Mouse (Mus musculus) stomach, embryonic 14.5 days (tissue): ENCODE data around the gene Eif4b. TPM values are rescaled to one million over a fixed set of nuclear protein-coding genes. Genes with fewer than 3 reads are reported as not detected.
A peak's percentile ranks its signal among the peaks of the same experiment; 100 is the strongest.

Experiments
- ATAC-seq: fragments of 200-750 bp; cut with Nextera tagmentation; 2 replicates; pipeline ENCODE4 v1.8.0; 2017; ENCODE audit warnings: low read depth, moderate TSS enrichment; ENCODE audit not compliant: insufficient number of reproducible peaks, insufficient read depth, low FRiP score
- H3K27ac ChIP-seq: fragments of 300-500 bp; sonication (generic); 2 replicates; pipeline ENCODE4 v1.5.1; 2014; ENCODE audit warnings: mild to moderate bottlenecking, low read length, moderate library complexity, mixed read lengths
- H3K27me3 ChIP-seq: fragments of 300-500 bp; sonication (generic); 2 replicates; pipeline ENCODE4 v1.6.1; 2014; ENCODE audit warnings: low read length, control low read depth, mixed read lengths; ENCODE audit not compliant: control insufficient read depth, insufficient read depth
- H3K36me3 ChIP-seq: fragments of 300-500 bp; sonication (generic); 2 replicates; pipeline ENCODE4 v1.6.1; 2014; ENCODE audit warnings: mild to moderate bottlenecking, control low read depth, low read length, moderate library complexity, mixed read lengths; ENCODE audit not compliant: control insufficient read depth, insufficient read depth
- H3K4me1 ChIP-seq: fragments of 300-500 bp; sonication (generic); 2 replicates; pipeline ENCODE4 v1.6.1; 2014; ENCODE audit warnings: low read length, control low read depth, mixed read lengths; ENCODE audit not compliant: control insufficient read depth, insufficient read depth
- H3K4me2 ChIP-seq: fragments of 300-500 bp; sonication (generic); replicated peaks from 2 replicates; pipeline ENCODE4 v1.6.1; 2014; ENCODE audit warnings: low read depth, low read length, control low read depth
- H3K4me3 ChIP-seq: fragments of 300-500 bp; sonication (generic); 2 replicates; pipeline ENCODE4 v1.5.1; 2014; ENCODE audit warnings: low read depth, low read length, control low read depth
- H3K9ac ChIP-seq: fragments of 300-500 bp; sonication (generic); replicated peaks from 2 replicates; pipeline ENCODE4 v1.6.1; 2014; ENCODE audit warnings: low read depth, mild to moderate bottlenecking, control low read depth, low read length, moderate library complexity, mixed read lengths
- H3K9me3 ChIP-seq: fragments of 300-500 bp; sonication (generic); 2 replicates; pipeline ENCODE4 v1.6.1; 2016; ENCODE audit warnings: low read depth, low read length, control low read depth; ENCODE audit not compliant: control insufficient read depth
- WGBS: fragments of 180-500 bp; shearing (Covaris S2); extraction: QIAGEN DNeasy Blood & Tissue Kit; methylation state at CpG from one replicate; pipeline ENCODE4 v1.1.7; 2014; 5-methylcytosine and 5-hydroxymethylcytosine counted together
- polyA plus RNA-seq: library from polyadenylated mRNA; unstranded; fragments of >200 nt; fragmentation: Nextera tagmentation; extraction: Ambion mirVana; gene quantifications from 2 replicates; pipeline ENCODE4 v1.2.1, GENCODE M21; 2014

The Eif4b gene
- polyA plus RNA-seq, 1 experiment from 2014 or later: 129 TPM

- no peaks in the 10 kb centered on the region for H3K9me3 ChIP-seq
- peak overlapping the region; percentile 58; the same call in 1 of the 2 replicates for H3K9ac ChIP-seq
- ATAC-seq: peak; percentile 10; the same call in 1 of the 2 replicates
- peak overlapping the region; percentile 99 for H3K27ac ChIP-seq
- H3K4me2 ChIP-seq: peak overlapping the region; percentile 84
- peaks cover 19% of the 10 kb centered on the region; the same call in 1 of the 2 replicates for H3K36me3 ChIP-seq
- H3K4me1 ChIP-seq: peaks cover 75% of the 10 kb centered on the region
- H3K27me3 ChIP-seq: no peaks in the 10 kb centered on the region
- peak overlapping the region; percentile 61 for H3K4me3 ChIP-seq
- 16% methylated on average over 11 of the region's 11 CpGs for WGBS
These were observed 28.3 kb downstream of the Eif4b start for GRCm38 (mm10) chr15:102101672-102102541.

- Histone ChIP-seq H3K36me3 (peaks cover 16% of the 10 kb centered on the region; the same call in 1 of the 2 replicates), H3K9me3 (no peaks in the 10 kb centered on the region), H3K4me3 (peak overlapping the region; percentile 61), H3K4me2 (peak overlapping the region; percentile 84), H3K27ac (peak overlapping the region; percentile 99), H3K27me3 (no peaks in the 10 kb centered on the region), H3K4me1 (peaks cover 78% of the 10 kb centered on the region), H3K9ac (peak overlapping the region; percentile 58; the same call in 1 of the 2 replicates)
- WGBS: 13% methylated on average over 6 of the region's 6 CpGs
- no peak for ATAC-seq
These were observed 29.1 kb downstream of the Eif4b start for GRCm38 (mm10) chr15:102102548-102103121.

GRCm38 (mm10) chr15:102103371-102103946 is 29.9 kb downstream of the Eif4b start:
- peaks cover 74% of the 10 kb centered on the region for H3K4me1 ChIP-seq

GRCm38 (mm10) chr15:102103947-102104555 is 30.5 kb downstream of the Eif4b start:
- Histone ChIP-seq H3K4me2 (peak overlapping the region; percentile 84), H3K36me3 (peaks cover 26% of the 10 kb centered on the region; the same call in 1 of the 2 replicates), H3K27me3 (no peaks in the 10 kb centered on the region), H3K4me1 (peaks cover 70% of the 10 kb centered on the region), H3K9ac (peak overlapping the region; percentile 58; the same call in 1 of the 2 replicates), H3K9me3 (no peaks in the 10 kb centered on the region), H3K27ac (peak overlapping the region; percentile 99), H3K4me3 (peak overlapping the region; percentile 61)
- no peak for ATAC-seq
- 21% methylated on average over 12 of the region's 12 CpGs for WGBS

More at GRCm38 (mm10) chr15:102103371-102103946, 29.9 kb downstream of the Eif4b start:
- peak overlapping the region; percentile 84 for H3K4me2 ChIP-seq
- H3K4me3 ChIP-seq: peak overlapping the region; percentile 61
- H3K9ac ChIP-seq: peak overlapping the region; percentile 58; the same call in 1 of the 2 replicates
- WGBS: 9% methylated on average over 14 of the region's 14 CpGs
- H3K27me3 ChIP-seq: no peaks in the 10 kb centered on the region
- ATAC-seq: no peak
- H3K9me3 ChIP-seq: no peaks in the 10 kb centered on the region
- H3K36me3 ChIP-seq: peaks cover 21% of the 10 kb centered on the region; the same call in 1 of the 2 replicates
- H3K27ac ChIP-seq: peak overlapping the region; percentile 99

- no peak overlapping the region for H3K4me2 ChIP-seq
- H3K4me1 ChIP-seq: peaks cover 60% of the 10 kb centered on the region
- H3K9ac ChIP-seq: no peak overlapping the region
- ATAC-seq: no peak
- H3K27me3 ChIP-seq: no peaks in the 10 kb centered on the region
- no peak overlapping the region for H3K27ac ChIP-seq
- 54% methylated on average over 5 of the region's 5 CpGs for WGBS
- H3K4me3 ChIP-seq: no peak overlapping the region
- no peaks in the 10 kb centered on the region for H3K9me3 ChIP-seq
- H3K36me3 ChIP-seq: peaks cover 35% of the 10 kb centered on the region
These were observed 31.8 kb downstream of the Eif4b start for GRCm38 (mm10) chr15:102105360-102105759.

GRCm38 (mm10) chr15:102105764-102106730 is 32.5 kb downstream of the Eif4b start:
- no peak overlapping the region for H3K9ac ChIP-seq
- ATAC-seq: no peak
- 33% methylated on average over 18 of the region's 18 CpGs for WGBS
- peak overlapping the region; percentile 25; the same call in 1 of the 2 replicates for H3K4me2 ChIP-seq
- H3K4me1 ChIP-seq: peaks cover 60% of the 10 kb centered on the region
- no peak overlapping the region for H3K27ac ChIP-seq
- no peak overlapping the region for H3K4me3 ChIP-seq
- H3K9me3 ChIP-seq: no peaks in the 10 kb centered on the region
- no peaks in the 10 kb centered on the region for H3K27me3 ChIP-seq
- peaks cover 42% of the 10 kb centered on the region for H3K36me3 ChIP-seq

DNA sequence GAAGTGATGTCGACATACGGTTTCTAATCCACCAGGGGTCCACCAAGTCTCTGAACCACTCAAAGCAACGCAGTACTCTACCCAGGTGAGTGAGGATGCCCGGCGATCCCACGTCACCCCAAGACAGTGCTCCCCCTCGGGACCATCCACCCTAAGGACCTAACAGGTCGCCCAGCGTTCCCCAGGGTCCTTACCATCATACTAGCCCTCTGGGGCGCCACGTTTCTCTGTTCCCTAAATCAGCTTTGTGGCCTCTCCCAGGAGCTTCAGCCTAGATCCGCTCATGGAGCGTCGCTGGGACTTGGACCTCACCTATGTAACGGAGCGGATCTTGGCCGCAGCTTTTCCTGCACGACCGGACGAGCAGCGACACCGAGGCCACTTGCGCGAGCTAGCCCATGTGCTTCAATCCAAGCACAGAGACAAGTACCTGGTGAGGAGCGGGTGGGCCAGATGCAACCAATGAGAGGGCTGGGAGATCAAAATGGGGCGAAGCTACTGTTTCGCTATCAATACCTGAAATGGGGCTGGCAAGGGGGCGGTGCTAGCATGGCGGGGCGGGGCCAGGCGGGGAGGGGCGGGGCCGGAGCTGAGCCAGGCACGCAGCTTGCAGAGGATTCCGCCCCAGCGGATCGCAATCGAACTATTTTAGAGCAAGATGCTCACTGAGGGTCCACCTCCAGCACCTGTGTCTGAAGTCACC is 33.3 kb downstream of the Eif4b start:
- H3K9ac ChIP-seq: no peak overlapping the region
- no peak for ATAC-seq
- H3K9me3 ChIP-seq: no peaks in the 10 kb centered on the region
- H3K36me3 ChIP-seq: peaks cover 51% of the 10 kb centered on the region
- H3K4me2 ChIP-seq: peak overlapping the region; percentile 25
- H3K27ac ChIP-seq: no peak overlapping the region
- peaks cover 55% of the 10 kb centered on the region for H3K4me1 ChIP-seq
- H3K4me3 ChIP-seq: 0 out of 2 replicates have a peak overlapping the region, but pooled peaks have one; percentile 1
- H3K27me3 ChIP-seq: no peaks in the 10 kb centered on the region
- 25% methylated on average over 38 of the region's 38 CpGs for WGBS
